ENCODE assay signal across 11 mouse cellular contexts in genomic region chr2:18938232-18938631, GRCm38 (mm10). TPM values are rescaled to one million over a fixed set of nuclear protein-coding genes. Genes with fewer than 3 reads are reported as not detected.
DNase-seq lines count a peak whose midpoint lies in the region; ATAC-seq lines count a peak whose summit lies in the region.
"Had no signal": no experiment of that assay in that cellular context is flagged by ENCODE, and none has a peak within 500 bp of the region (broad histone marks: within the 10 kb centered on the region; RNA-seq: fewer than 3 reads in every experiment).

No protein-coding gene starts in this region.

- no peak overlapping the region for H3K4me2 ChIP-seq in heart, embryonic 16.5 days (ENCODE audit: low read depth, low read length)
- no peak overlapping the region for H3K4me2 ChIP-seq in hindbrain, embryonic 11.5 days (replicated peaks; ENCODE audit: low read depth, low read length)
- H3K4me2 ChIP-seq: hindbrain, embryonic 12.5 days had no signal

- DNase-seq in heart, embryonic 10.5 days (ENCODE audit: low spot score): no peak
- no peak for DNase-seq in heart, postnatal 25 days (ENCODE audit: low spot score)
- peak; percentile 36 for DNase-seq in 3T3-L1 (ENCODE audit: low read depth, low spot score)
- peak; percentile 66 for DNase-seq in kidney, postnatal 10 days
- no peak for DNase-seq in hindbrain, embryonic 11.5 days (ENCODE audit: low spot score)
- DNase-seq in cerebellum, postnatal 4 days (ENCODE audit: low spot score in 2 of 2): no peak
- no peak for DNase-seq in retina, embryonic 14.5 days (ENCODE audit: low spot score)
- DNase-seq: cerebellum, postnatal 36 days had no signal

- no peaks in the 10 kb centered on the region for H3K36me3 ChIP-seq in heart, embryonic 10.5 days
- H3K36me3 ChIP-seq in heart, embryonic 16.5 days (ENCODE audit: control insufficient read depth, insufficient read depth): no peaks in the 10 kb centered on the region
- H3K36me3 ChIP-seq in hindbrain, embryonic 11.5 days (ENCODE audit: control insufficient read depth, insufficient read depth, low read length): no peaks in the 10 kb centered on the region
- H3K36me3 ChIP-seq: hindbrain, embryonic 12.5 days had no signal

- no peak overlapping the region for H3K4me3 ChIP-seq in heart, embryonic 10.5 days
- no peak overlapping the region for H3K4me3 ChIP-seq in heart, embryonic 16.5 days (ENCODE audit: low read length)
- H3K4me3 ChIP-seq in hindbrain, embryonic 11.5 days (ENCODE audit: low read depth, low read length): no peak overlapping the region
- H3K4me3 ChIP-seq: hindbrain, embryonic 12.5 days had no signal

- 0 out of 2 replicates have a peak, but pooled peaks have one; percentile 23 for ATAC-seq in heart, embryonic 16.5 days (replicated peaks; ENCODE audit: extremely low read depth, insufficient read depth, low FRiP score)
- ATAC-seq in hindbrain, embryonic 11.5 days (ENCODE audit: low FRiP score): no peak

- intact Hi-C loops in heart, postnatal 25 days (cut with DNase I): no loop called here

- H3K9ac ChIP-seq in heart, embryonic 16.5 days (ENCODE audit: low read length): no peak overlapping the region
- no peak overlapping the region for H3K9ac ChIP-seq in hindbrain, embryonic 11.5 days (ENCODE audit: low read depth, low read length)
- H3K9ac ChIP-seq: hindbrain, embryonic 12.5 days had no signal

- 29% methylated on average over 1 of the region's 1 CpGs for WGBS in heart, embryonic 10.5 days
- WGBS in heart, embryonic 16.5 days: 33% methylated on average over 1 of the region's 1 CpGs
- 46% methylated on average over 1 of the region's 1 CpGs for WGBS in hindbrain, embryonic 11.5 days

- no peaks in the 10 kb centered on the region for H3K9me3 ChIP-seq in heart, embryonic 10.5 days
- no peaks in the 10 kb centered on the region for H3K9me3 ChIP-seq in heart, embryonic 16.5 days (replicated peaks; ENCODE audit: control insufficient read depth, low read length)
- no peaks in the 10 kb centered on the region for H3K9me3 ChIP-seq in hindbrain, embryonic 11.5 days (ENCODE audit: control insufficient read depth, low read length)
- H3K9me3 ChIP-seq: hindbrain, embryonic 12.5 days had no signal

- peak overlapping the region; percentile 56 for H3K27ac ChIP-seq in heart, embryonic 10.5 days
- H3K27ac ChIP-seq in heart, embryonic 16.5 days (ENCODE audit: low read length): peak overlapping the region; percentile 58
- H3K27ac ChIP-seq in hindbrain, embryonic 11.5 days (ENCODE audit: low read depth, low read length): no peak overlapping the region

- H3K27me3 ChIP-seq in heart, embryonic 10.5 days (ENCODE audit: insufficient read depth, poor library complexity, severe bottlenecking): no peaks in the 10 kb centered on the region
- H3K27me3 ChIP-seq in heart, embryonic 16.5 days (ENCODE audit: control insufficient read depth, insufficient read depth, low read length): no peaks in the 10 kb centered on the region
- no peaks in the 10 kb centered on the region for H3K27me3 ChIP-seq in hindbrain, embryonic 11.5 days (ENCODE audit: control insufficient read depth, insufficient read depth, low read length)
- H3K27me3 ChIP-seq: hindbrain, embryonic 12.5 days had no signal

- peaks cover 64% of the 10 kb centered on the region for H3K4me1 ChIP-seq in heart, embryonic 10.5 days
- peaks cover 46% of the 10 kb centered on the region for H3K4me1 ChIP-seq in heart, embryonic 16.5 days (ENCODE audit: control insufficient read depth, insufficient read depth, low read length)
- no peaks in the 10 kb centered on the region for H3K4me1 ChIP-seq in hindbrain, embryonic 11.5 days (replicated peaks; ENCODE audit: control insufficient read depth, insufficient read depth, low read length)

RNA-seq across cellular contexts. Expression of gene Pip4k2a, which starts 59.7 kb away (rescaled TPM):
- polyA plus RNA-seq in heart, embryonic 10.5 days (2016; fragmentation: Nextera tagmentation; extraction: Ambion mirVana): 7.4 and 12.0 TPM in 2 replicates
- 1 to 10 TPM; 7.1 to 7.6 TPM for total RNA-seq in heart, postnatal 25 days (2021)
- polyA plus RNA-seq in heart, embryonic 16.5 days (2015; fragmentation: Nextera tagmentation; extraction: Ambion mirVana): 7.7 and 10.0 TPM in 2 replicates
- 10.8 and 11.4 TPM in 2 replicates for polyA plus RNA-seq in hindbrain, embryonic 11.5 days (2014; fragmentation: Nextera tagmentation; extraction: Ambion mirVana)

RNA-seq across cellular contexts. Expression of gene 4930426L09Rik, which starts 59.9 kb away (rescaled TPM):
- polyA plus RNA-seq in heart, embryonic 10.5 days (2016; fragmentation: Nextera tagmentation; extraction: Ambion mirVana): 0.18 and 0.38 TPM in 2 replicates
- under 1 TPM in 1 of 2 experiments, not detected in 1; 0.17 TPM for total RNA-seq in heart, postnatal 25 days (2021)
- polyA plus RNA-seq in heart, embryonic 16.5 days (2015; fragmentation: Nextera tagmentation; extraction: Ambion mirVana): 0.09 and 0.30 TPM in 2 replicates
- polyA plus RNA-seq in hindbrain, embryonic 11.5 days (2014; fragmentation: Nextera tagmentation; extraction: Ambion mirVana): 0.43 and 0.49 TPM in 2 replicates
- total RNA-seq: liver, adult 2 months had no signal

Comparison
In these comparisons a context has a peak if more than half of its experiments do, and no peak if none do; other contexts are left out.
1. DNase-seq: peak in 3T3-L1 (single experiment) and kidney, postnatal 10 days (single experiment); none in heart, embryonic 10.5 days (single experiment), heart, postnatal 25 days (single experiment), hindbrain, embryonic 11.5 days (single experiment), cerebellum, postnatal 4 days (0 of 2) and retina, embryonic 14.5 days (single experiment).